Mouse (Mus musculus) spleen, postnatal 4 days (tissue): ENCODE measurements at regions not wholly inside any gene's neighbourhood (a gene's known extent, or its start where the extent isn't known, plus 50 kb on each side); places are given as distances from the start of the nearest gene placed in this dataset.
"Not testable (repeated sequence)": the region's sequence is repeated elsewhere in the genome, so short reads cannot be mapped to it uniquely, and the experiment has no call there.

Experiments
- DNase-seq, 2 experiments: peaks; one replicate each; pipeline ENCODE4 v3.0.0; 2022; ENCODE audit warnings: low spot score in 2 of 2

GRCm38 (mm10) chr5:64693616-64694015 lies 109.6 kb upstream of the Klf3 start:
- DNase-seq, result no peak

GRCm38 (mm10) chr5:64694606-64695005 lies 108.6 kb upstream of the Klf3 start:
- no peak for DNase-seq

GRCm38 (mm10) chr5:64696099-64696498 lies 107.1 kb upstream of the Klf3 start:
- DNase-seq, result no peak

- DNase-seq, result no peak
Measured at GRCm38 (mm10) chr5:64697466-64697865, 105.7 kb upstream of the Klf3 start.

GRCm38 (mm10) chr5:64698458-64699116 lies 104.6 kb upstream of the Klf3 start:
- no peak for DNase-seq

GRCm38 (mm10) chr5:64700030-64700429 lies 103.2 kb upstream of the Klf3 start:
- DNase-seq, result no peak

- no peak for DNase-seq
Measured at GRCm38 (mm10) chr5:64701219-64701779, 101.9 kb upstream of the Klf3 start.

GRCm38 (mm10) chr5:64701780-64702231 lies 101.4 kb upstream of the Klf3 start:
- DNase-seq, result peak in 1 of 2 experiments; percentile 27

- DNase-seq, result not testable (repeated sequence)
Measured at GRCm38 (mm10) chr5:64702404-64702803, 100.8 kb upstream of the Klf3 start.

GRCm38 (mm10) chr5:64703091-64703872 lies 99.9 kb upstream of the Klf3 start:
- no peak for DNase-seq

- DNase-seq, result no peak
Measured at GRCm38 (mm10) chr5:64704144-64704543, 99.0 kb upstream of the Klf3 start.

GRCm38 (mm10) chr5:64706586-64706985 lies 96.6 kb upstream of the Klf3 start:
- no peak for DNase-seq

- no peak for DNase-seq
Measured at GRCm38 (mm10) chr5:64709146-64709545, 94.0 kb upstream of the Klf3 start.

- no peak for DNase-seq
Measured at GRCm38 (mm10) chr5:64710236-64710635, 93.0 kb upstream of the Klf3 start.

GRCm38 (mm10) chr5:64710968-64711367 lies 92.2 kb upstream of the Klf3 start:
- no peak for DNase-seq

GRCm38 (mm10) chr5:64714221-64714653 lies 89.0 kb upstream of the Klf3 start:
- no peak for DNase-seq

GRCm38 (mm10) chr5:64714710-64715109 lies 88.5 kb upstream of the Klf3 start:
- peak; percentile 79 to 80 for DNase-seq

- DNase-seq, result no peak
Measured at GRCm38 (mm10) chr5:64716551-64716950, 86.6 kb upstream of the Klf3 start.

GRCm38 (mm10) chr5:64722211-64722610 lies 81.0 kb upstream of the Klf3 start:
- no peak for DNase-seq

GRCm38 (mm10) chr5:64727847-64728246 lies 75.3 kb upstream of the Klf3 start:
- no peak for DNase-seq

- DNase-seq, result no peak
Measured at GRCm38 (mm10) chr5:64732356-64732755, 70.8 kb upstream of the Klf3 start.

GRCm38 (mm10) chr5:64736985-64737384 lies 66.2 kb upstream of the Klf3 start:
- DNase-seq, result no peak
